Mouse (Mus musculus) neural tube, embryonic 11.5 days (tissue): ENCODE data around the gene Prkg2. TPM values are rescaled to one million over a fixed set of nuclear protein-coding genes. Genes with fewer than 3 reads are reported as not detected.

Experiments
- ATAC-seq: fragments of 200-750 bp; cut with Nextera tagmentation; 2 replicates; pipeline ENCODE4 v1.8.0; 2017; ENCODE audit warnings: moderate number of reproducible peaks, mild to moderate bottlenecking, moderate TSS enrichment, moderate library complexity; ENCODE audit not compliant: insufficient read depth, low FRiP score, low TSS enrichment
- DNase-seq: peaks from one replicate; pipeline ENCODE4 v3.0.0-alpha.2; 2015; ENCODE audit warnings: low spot score
- H3K27ac ChIP-seq: fragments of 300-500 bp; sonication (generic); 2 replicates; pipeline ENCODE4 v1.5.1; 2014; ENCODE audit warnings: low read depth, mild to moderate bottlenecking, low read length
- H3K27me3 ChIP-seq: fragments of 300-500 bp; sonication (generic); 2 replicates; pipeline ENCODE4 v1.6.1; 2014; ENCODE audit warnings: mild to moderate bottlenecking, low read length, mixed read lengths; ENCODE audit not compliant: control insufficient read depth, insufficient read depth
- H3K36me3 ChIP-seq: fragments of 300-500 bp; sonication (generic); 2 replicates; pipeline ENCODE4 v1.6.1; 2014; ENCODE audit warnings: mild to moderate bottlenecking, low read length, moderate library complexity, mixed read lengths; ENCODE audit not compliant: control insufficient read depth, insufficient read depth
- H3K4me1 ChIP-seq: fragments of 300-500 bp; sonication (generic); 2 replicates; pipeline ENCODE4 v1.6.1; 2014; ENCODE audit warnings: low read length, mixed read lengths; ENCODE audit not compliant: control insufficient read depth, insufficient read depth
- H3K4me2 ChIP-seq: fragments of 300-500 bp; sonication (generic); 2 replicates; pipeline ENCODE4 v1.6.1; 2014; ENCODE audit warnings: low read depth, mild to moderate bottlenecking, moderate library complexity
- H3K4me3 ChIP-seq: fragments of 300-500 bp; sonication (generic); 2 replicates; pipeline ENCODE4 v1.5.1; 2014; ENCODE audit warnings: low read depth, low read length
- H3K9ac ChIP-seq: fragments of 300-500 bp; sonication (generic); 2 replicates; pipeline ENCODE4 v1.6.1; 2014; ENCODE audit warnings: mild to moderate bottlenecking, low read length
- H3K9me3 ChIP-seq: fragments of 300-500 bp; sonication (generic); 2 replicates; pipeline ENCODE4 v1.6.1; 2016; ENCODE audit warnings: low read length; ENCODE audit not compliant: control insufficient read depth
- WGBS: fragments of 180-500 bp; shearing (Covaris S2); extraction: QIAGEN DNeasy Blood & Tissue Kit; methylation state at CpG from one replicate; pipeline ENCODE4 v1.1.7; 2014; 5-methylcytosine and 5-hydroxymethylcytosine counted together
- polyA plus RNA-seq: library from polyadenylated mRNA; unstranded; fragments of >200 nt; fragmentation: Nextera tagmentation; extraction: Ambion mirVana; gene quantifications from 2 replicates; pipeline ENCODE4 v1.2.1, GENCODE M21; 2014

Gene Prkg2
- polyA plus RNA-seq, 1 experiment from 2014 or later: 1.8 TPM

DNA sequence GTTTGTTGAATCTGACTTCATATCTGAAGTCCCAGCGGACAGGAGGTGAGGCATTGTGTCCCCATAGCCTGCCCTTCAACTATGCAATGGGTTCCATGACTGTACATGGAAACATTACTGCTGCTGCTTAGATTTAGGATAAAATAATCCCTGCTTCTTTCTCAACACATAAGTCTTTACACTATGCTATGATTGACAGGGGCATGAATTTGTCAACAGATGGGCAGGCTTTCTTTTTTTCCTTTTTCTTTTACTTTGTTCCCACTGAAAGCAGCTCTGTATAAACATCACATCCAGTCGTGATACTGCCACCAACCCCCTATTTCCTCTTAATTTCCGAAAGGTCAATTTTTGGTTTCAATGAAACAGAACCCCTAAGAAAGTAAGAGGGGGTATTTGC lies 50.0 kb downstream of the Prkg2 start:
- no peaks in the 10 kb centered on the region for H3K36me3 ChIP-seq
- H3K4me3 ChIP-seq: no peak overlapping the region
- DNase-seq (no peak), ATAC-seq (no peak)
- no peak overlapping the region for H3K4me2 ChIP-seq
- H3K27ac ChIP-seq: no peak overlapping the region
- H3K4me1 ChIP-seq: peaks cover 5% of the 10 kb centered on the region; the same call in 1 of the 2 replicates
- no peaks in the 10 kb centered on the region for H3K9me3 ChIP-seq
- H3K27me3 ChIP-seq: no peaks in the 10 kb centered on the region
- no peak overlapping the region for H3K9ac ChIP-seq
- WGBS: 76% methylated on average over 3 of the region's 3 CpGs

DNA sequence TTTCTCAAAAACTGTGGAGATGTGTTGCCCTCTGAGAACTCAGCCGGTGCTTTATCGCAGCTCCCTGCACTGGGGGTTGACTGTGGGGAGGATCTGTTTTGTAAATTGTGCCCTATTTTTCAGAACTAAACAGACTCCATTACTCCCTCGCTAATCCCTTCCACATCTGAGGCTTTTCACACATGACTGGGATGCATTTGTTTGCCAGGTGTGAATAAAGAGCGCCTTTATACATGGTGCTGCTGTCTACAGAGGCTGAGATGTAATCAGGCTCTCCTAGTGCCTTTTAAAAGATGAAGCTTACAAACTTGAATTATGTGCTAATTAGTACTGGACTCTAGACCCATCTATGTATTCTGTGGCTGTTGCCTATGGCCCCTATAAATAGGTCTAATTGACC lies 50.7 kb downstream of the Prkg2 start:
- DNase-seq (no peak), ATAC-seq (no peak)
- no peak overlapping the region for H3K27ac ChIP-seq
- no peak overlapping the region for H3K4me3 ChIP-seq
- H3K4me1 ChIP-seq: peaks cover 5% of the 10 kb centered on the region; the same call in 1 of the 2 replicates
- no peaks in the 10 kb centered on the region for H3K36me3 ChIP-seq
- 38% methylated on average over 4 of the region's 4 CpGs for WGBS
- H3K4me2 ChIP-seq: no peak overlapping the region
- H3K27me3 ChIP-seq: no peaks in the 10 kb centered on the region
- no peaks in the 10 kb centered on the region for H3K9me3 ChIP-seq
- H3K9ac ChIP-seq: no peak overlapping the region

DNA sequence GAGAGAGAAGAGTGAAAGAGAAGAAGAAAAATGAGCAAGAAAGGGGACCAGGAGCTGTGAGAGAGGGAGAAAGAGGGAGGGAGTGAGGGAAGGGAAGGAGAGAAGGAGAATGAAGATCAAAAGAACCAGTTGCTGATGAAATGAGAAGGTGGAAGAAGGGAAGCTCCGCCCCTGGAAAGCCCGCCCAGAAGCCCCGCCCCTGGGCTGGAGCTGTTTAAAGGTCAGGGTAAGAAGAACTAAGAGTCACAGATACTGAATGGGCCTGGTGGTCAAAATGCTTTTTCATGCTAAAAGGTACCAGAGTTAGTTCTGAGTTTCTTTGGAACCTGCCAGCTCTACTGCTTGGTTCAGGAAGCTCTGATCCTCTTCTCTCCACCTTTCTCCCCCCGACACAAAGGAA lies 51.1 kb downstream of the Prkg2 start:
- WGBS: 25% methylated on average over 4 of the region's 4 CpGs
- Histone ChIP-seq H3K9me3 (no peaks in the 10 kb centered on the region), H3K27ac (no peak overlapping the region), H3K9ac (no peak overlapping the region), H3K4me2 (no peak overlapping the region), H3K36me3 (no peaks in the 10 kb centered on the region), H3K4me1 (peaks cover 5% of the 10 kb centered on the region; the same call in 1 of the 2 replicates), H3K27me3 (no peaks in the 10 kb centered on the region), H3K4me3 (no peak overlapping the region)
- ATAC-seq: no peak
- DNase-seq: no peak

DNA sequence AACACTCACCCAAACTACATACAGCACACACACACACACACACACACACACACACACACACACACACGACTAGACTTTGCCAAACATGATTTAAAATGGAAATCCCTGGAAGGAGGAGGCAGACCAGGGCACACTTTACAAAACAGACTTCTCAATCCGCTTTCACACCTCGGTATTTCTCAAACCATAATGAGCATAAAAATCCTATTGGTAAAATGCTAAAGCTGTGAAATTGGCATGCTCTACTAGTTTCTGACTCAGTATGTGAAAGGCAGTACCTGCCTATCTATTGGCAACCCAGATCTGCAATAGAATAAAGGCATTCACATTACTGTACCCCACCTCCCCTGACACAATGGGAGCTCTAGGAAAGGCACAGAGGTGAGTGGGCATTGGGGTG lies 52.1 kb downstream of the Prkg2 start:
- Histone ChIP-seq H3K4me1 (peaks cover 5% of the 10 kb centered on the region; the same call in 1 of the 2 replicates), H3K4me2 (no peak overlapping the region), H3K4me3 (no peak overlapping the region), H3K9me3 (no peaks in the 10 kb centered on the region), H3K27me3 (no peaks in the 10 kb centered on the region), H3K36me3 (no peaks in the 10 kb centered on the region), H3K27ac (no peak overlapping the region), H3K9ac (no peak overlapping the region)
- ATAC-seq (no peak), DNase-seq (no peak)
- 86% methylated on average over 3 of the region's 3 CpGs for whole genome bisulfite sequencing

DNA sequence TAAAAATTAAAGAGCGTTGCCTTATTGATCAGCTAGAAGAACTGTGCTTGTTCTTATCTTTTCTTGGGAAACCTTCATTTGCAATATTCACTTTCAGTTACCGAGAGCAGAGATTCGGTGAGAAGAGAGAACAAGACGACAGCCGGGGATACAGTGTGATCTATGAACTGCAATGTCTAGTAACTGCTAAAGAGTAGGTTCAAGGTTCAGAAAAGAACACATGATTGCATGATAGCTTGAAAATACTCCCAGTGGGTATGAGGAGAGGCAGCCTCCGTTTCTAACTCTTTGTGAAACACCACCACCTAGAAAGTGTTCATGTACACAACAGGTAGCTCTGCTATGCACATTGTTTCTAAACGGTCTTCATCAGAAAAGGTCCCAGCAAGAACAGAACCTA lies 55.8 kb downstream of the Prkg2 start:
- H3K27ac ChIP-seq: no peak overlapping the region
- no peak for DNase-seq

DNA sequence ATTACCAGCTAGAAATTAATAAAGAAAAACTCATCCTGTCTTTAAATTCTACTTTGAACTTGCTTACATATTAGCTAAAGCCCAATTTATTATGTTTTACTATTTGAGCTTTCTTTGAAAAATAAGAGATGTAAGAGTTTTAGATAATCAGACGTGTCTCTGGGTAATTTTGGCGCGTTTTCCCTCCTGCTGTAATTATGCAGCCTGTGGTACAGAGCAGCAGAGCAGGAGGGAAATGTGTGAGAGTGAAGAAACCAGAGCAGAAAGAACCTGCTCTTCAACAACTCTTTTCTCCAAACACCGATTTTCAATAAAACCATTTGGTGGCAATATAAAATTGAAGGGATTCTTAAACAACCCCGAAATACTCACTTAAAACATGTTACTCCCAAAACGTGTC lies 58.8 kb downstream of the Prkg2 start:
- Histone ChIP-seq H3K4me2 (no peak overlapping the region), H3K4me1 (no peaks in the 10 kb centered on the region), H3K27ac (no peak overlapping the region), H3K27me3 (no peaks in the 10 kb centered on the region), H3K9ac (no peak overlapping the region), H3K9me3 (no peaks in the 10 kb centered on the region), H3K36me3 (no peaks in the 10 kb centered on the region), H3K4me3 (no peak overlapping the region)
- DNase-seq (no peak), ATAC-seq (no peak)
- WGBS: 88% methylated on average over 6 of the region's 6 CpGs

More for the DNA sequence above, 55.8 kb downstream of the Prkg2 start:
- no peak for ATAC-seq
- Histone ChIP-seq H3K4me3 (no peak overlapping the region), H3K36me3 (no peaks in the 10 kb centered on the region), H3K9ac (no peak overlapping the region), H3K9me3 (no peaks in the 10 kb centered on the region), H3K4me2 (no peak overlapping the region), H3K4me1 (peaks cover 3% of the 10 kb centered on the region; the same call in 1 of the 2 replicates), H3K27me3 (no peaks in the 10 kb centered on the region)
- WGBS: 89% methylated on average over 7 of the region's 7 CpGs

DNA sequence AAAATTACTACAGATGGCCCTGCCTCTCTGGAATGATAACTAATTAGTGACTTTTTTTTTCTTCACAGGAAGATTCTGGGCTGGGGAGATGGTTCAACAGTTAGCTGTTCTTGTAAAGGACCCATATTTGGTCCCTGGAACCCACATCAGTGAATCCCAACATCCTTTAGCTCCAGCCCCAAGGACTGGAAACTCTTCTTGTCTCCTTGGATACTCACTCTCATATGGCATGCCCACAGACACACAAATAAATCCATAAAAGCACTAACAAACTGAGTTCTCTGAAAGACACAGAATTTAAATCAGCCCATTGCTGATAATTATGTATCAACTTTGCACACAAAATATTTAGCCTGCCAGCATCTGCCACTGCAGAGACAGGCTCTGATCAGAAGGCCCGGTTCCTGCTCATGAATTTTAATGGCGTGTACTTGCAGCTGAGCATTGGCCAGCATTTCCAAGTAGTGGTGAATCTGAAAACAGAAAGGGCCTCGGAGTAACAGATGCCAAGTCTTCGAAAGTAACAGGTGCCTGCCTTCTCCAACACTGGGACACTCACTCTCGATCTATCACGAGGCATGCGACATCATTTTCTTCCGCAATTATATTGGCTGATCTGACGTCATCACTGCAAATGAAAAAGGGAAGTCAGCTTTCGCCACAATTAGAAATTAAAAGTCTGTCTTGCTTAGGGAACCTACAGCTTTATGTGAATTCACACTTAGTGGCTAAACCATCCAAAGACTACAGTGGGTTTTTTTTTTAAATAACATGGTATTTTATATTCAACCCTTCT lies 61.1 kb downstream of the Prkg2 start:
- ATAC-seq (peak; percentile 55; the same call in 1 of the 2 replicates), DNase-seq (no peak)
- H3K27me3 ChIP-seq: no peaks in the 10 kb centered on the region
- 80% methylated on average over 10 of the region's 10 CpGs for WGBS
- no peak overlapping the region for H3K27ac ChIP-seq
- no peak overlapping the region for H3K4me3 ChIP-seq
- no peaks in the 10 kb centered on the region for H3K9me3 ChIP-seq
- no peaks in the 10 kb centered on the region for H3K36me3 ChIP-seq
- no peaks in the 10 kb centered on the region for H3K4me1 ChIP-seq
- H3K4me2 ChIP-seq: no peak overlapping the region
- H3K9ac ChIP-seq: no peak overlapping the region

DNA sequence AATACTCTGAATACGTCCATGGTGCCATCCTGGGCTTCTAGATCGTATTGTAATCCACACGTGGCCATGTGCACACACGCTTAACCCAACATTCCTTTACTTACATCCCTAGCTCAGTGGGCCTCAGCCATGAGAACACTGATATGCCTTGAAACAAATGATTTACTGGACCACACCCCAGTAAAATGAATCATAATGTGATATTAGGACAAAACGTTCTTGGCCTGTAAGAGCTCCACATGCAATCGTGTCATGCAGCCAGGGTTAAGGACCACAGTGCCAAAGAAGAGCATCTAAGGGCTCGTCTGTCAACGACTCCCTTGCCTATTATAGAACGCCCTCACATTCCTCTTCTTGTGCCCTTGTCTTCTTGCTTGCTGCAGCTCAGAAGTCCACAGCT lies 70.5 kb downstream of the Prkg2 start:
- no peak overlapping the region for H3K27ac ChIP-seq
- no peak overlapping the region for H3K9ac ChIP-seq
- ATAC-seq (no peak), DNase-seq (no peak)
- peaks cover 8% of the 10 kb centered on the region; the same call in 1 of the 2 replicates for H3K4me1 ChIP-seq
- no peak overlapping the region for H3K4me3 ChIP-seq
- no peaks in the 10 kb centered on the region for H3K36me3 ChIP-seq
- no peak overlapping the region for H3K4me2 ChIP-seq
- no peaks in the 10 kb centered on the region for H3K27me3 ChIP-seq
- 86% methylated on average over 9 of the region's 9 CpGs for WGBS
- H3K9me3 ChIP-seq: no peaks in the 10 kb centered on the region

DNA sequence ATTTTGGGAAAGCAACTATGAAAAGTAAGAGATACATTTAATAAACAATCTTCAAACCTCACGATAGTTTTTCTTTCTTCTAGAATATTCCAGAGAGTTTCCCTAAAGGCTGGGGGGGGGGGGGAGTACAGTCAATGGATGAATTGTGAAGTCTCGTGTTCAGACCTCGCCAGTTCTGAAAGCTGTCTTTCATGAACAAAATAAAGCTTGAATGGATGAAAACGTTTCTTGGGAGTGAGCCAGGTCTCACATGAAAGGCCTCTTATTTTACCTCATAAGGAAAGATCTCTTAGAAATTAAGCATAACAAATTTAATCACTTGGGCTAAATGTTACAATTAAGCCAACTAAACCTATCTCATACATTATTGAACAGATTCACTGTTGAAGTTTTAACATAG lies 72.0 kb downstream of the Prkg2 start:
- no peaks in the 10 kb centered on the region for H3K9me3 ChIP-seq
- peaks cover 8% of the 10 kb centered on the region; the same call in 1 of the 2 replicates for H3K4me1 ChIP-seq
- ATAC-seq (no peak), DNase-seq (no peak)
- no peak overlapping the region for H3K4me2 ChIP-seq
- no peak overlapping the region for H3K27ac ChIP-seq
- H3K36me3 ChIP-seq: no peaks in the 10 kb centered on the region
- WGBS: 65% methylated on average over 4 of the region's 4 CpGs
- no peak overlapping the region for H3K9ac ChIP-seq
- no peak overlapping the region for H3K4me3 ChIP-seq
- H3K27me3 ChIP-seq: no peaks in the 10 kb centered on the region
